Mouse (Mus musculus): Measurements from ENCODE around the gene Sun2. TPM values are rescaled to one million over a fixed set of nuclear protein-coding genes. Genes with fewer than 3 reads are reported as not detected.

Gene Sun2
- polyA plus RNA-seq, 1 experiment from 2014 or later: 8.5 TPM

- WGBS: 39% methylated on average over 21 of the region's 21 CpGs
- Histone ChIP-seq H3K27ac (ENCODE audit: low read depth, low read length) (no peak overlapping the region), H3K4me2 (ENCODE audit: low read depth, low read length) (peak overlapping the region; percentile 16; the same call in 1 of the 2 replicates), H3K4me3 (ENCODE audit: low read depth, low read length) (no peak overlapping the region), H3K9ac (replicated peaks; ENCODE audit: low read depth, low read length) (no peak overlapping the region), H3K4me1 (ENCODE audit: control insufficient read depth, insufficient read depth, low read length) (peaks cover 17% of the 10 kb centered on the region), H3K9me3 (ENCODE audit: control insufficient read depth, low read length) (no peaks in the 10 kb centered on the region), H3K27me3 (ENCODE audit: control insufficient read depth, insufficient read depth, low read length) (no peaks in the 10 kb centered on the region), H3K36me3 (ENCODE audit: control insufficient read depth, insufficient read depth, low read length) (no peaks in the 10 kb centered on the region)
- ATAC-seq (ENCODE audit: low read depth): no peak
Measured at GRCm38 (mm10) chr15:79770629-79771240, 28.4 kb upstream of the Sun2 start.

- H3K9me3 ChIP-seq (ENCODE audit: control insufficient read depth, low read length): no peaks in the 10 kb centered on the region
- WGBS: 63% methylated on average over 6 of the region's 6 CpGs
- H3K4me2 ChIP-seq (ENCODE audit: low read depth, low read length): no peak overlapping the region
- no peak for ATAC-seq (ENCODE audit: low read depth)
- no peaks in the 10 kb centered on the region for H3K27me3 ChIP-seq (ENCODE audit: control insufficient read depth, insufficient read depth, low read length)
- H3K9ac ChIP-seq (replicated peaks; ENCODE audit: low read depth, low read length): no peak overlapping the region
- H3K36me3 ChIP-seq (ENCODE audit: control insufficient read depth, insufficient read depth, low read length): peaks cover 6% of the 10 kb centered on the region; the same call in 1 of the 2 replicates
- H3K4me1 ChIP-seq (ENCODE audit: control insufficient read depth, insufficient read depth, low read length): peaks cover 6% of the 10 kb centered on the region
- H3K27ac ChIP-seq (ENCODE audit: low read depth, low read length): no peak overlapping the region
- no peak overlapping the region for H3K4me3 ChIP-seq (ENCODE audit: low read depth, low read length)
Measured at GRCm38 (mm10) chr15:79768302-79768701, 26.0 kb upstream of the Sun2 start.

GRCm38 (mm10) chr15:79767327-79767961, 25.1 kb upstream of the Sun2 start:
- no peaks in the 10 kb centered on the region for H3K9me3 ChIP-seq (ENCODE audit: control insufficient read depth, low read length)
- peaks cover 5% of the 10 kb centered on the region; the same call in 1 of the 2 replicates for H3K4me1 ChIP-seq (ENCODE audit: control insufficient read depth, insufficient read depth, low read length)
- no peak overlapping the region for H3K9ac ChIP-seq (replicated peaks; ENCODE audit: low read depth, low read length)
- no peak for ATAC-seq (ENCODE audit: low read depth)
- 79% methylated on average over 16 of the region's 16 CpGs for WGBS
- no peak overlapping the region for H3K4me3 ChIP-seq (ENCODE audit: low read depth, low read length)
- no peak overlapping the region for H3K4me2 ChIP-seq (ENCODE audit: low read depth, low read length)
- no peaks in the 10 kb centered on the region for H3K27me3 ChIP-seq (ENCODE audit: control insufficient read depth, insufficient read depth, low read length)
- H3K36me3 ChIP-seq (ENCODE audit: control insufficient read depth, insufficient read depth, low read length): peaks cover 12% of the 10 kb centered on the region; the same call in 1 of the 2 replicates
- H3K27ac ChIP-seq (ENCODE audit: low read depth, low read length): no peak overlapping the region

DNA sequence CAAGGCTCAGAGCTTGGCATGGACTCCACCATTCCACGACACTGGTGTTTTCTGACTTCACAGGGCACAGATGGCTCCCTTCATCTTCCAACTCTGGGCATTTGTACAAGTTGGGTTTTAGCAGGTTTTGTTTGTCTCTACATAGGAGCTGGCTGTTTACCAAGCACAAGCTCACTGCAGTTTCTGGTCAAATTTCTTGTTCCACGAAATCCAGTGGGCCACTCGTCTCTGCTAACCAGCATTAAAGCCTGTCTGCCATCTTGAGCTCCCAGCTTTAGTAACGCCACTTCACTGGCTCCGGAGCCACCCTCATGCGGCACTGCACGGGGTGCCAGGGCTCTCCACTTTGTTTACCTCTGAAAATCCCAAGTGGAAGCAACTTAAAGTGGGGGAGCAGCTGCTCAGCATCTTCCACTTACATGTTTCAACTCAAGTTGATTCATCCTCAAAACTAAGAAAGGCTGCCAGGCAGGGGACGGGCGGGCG, 24.3 kb upstream of the Sun2 start:
- 83% methylated on average over 10 of the region's 10 CpGs for WGBS
- Histone ChIP-seq H3K36me3 (ENCODE audit: control insufficient read depth, insufficient read depth, low read length) (peaks cover 17% of the 10 kb centered on the region; the same call in 1 of the 2 replicates), H3K9me3 (ENCODE audit: control insufficient read depth, low read length) (no peaks in the 10 kb centered on the region), H3K4me3 (ENCODE audit: low read depth, low read length) (no peak overlapping the region), H3K27ac (ENCODE audit: low read depth, low read length) (no peak overlapping the region), H3K4me1 (ENCODE audit: control insufficient read depth, insufficient read depth, low read length) (peaks cover 5% of the 10 kb centered on the region; the same call in 1 of the 2 replicates), H3K4me2 (ENCODE audit: low read depth, low read length) (no peak overlapping the region), H3K27me3 (ENCODE audit: control insufficient read depth, insufficient read depth, low read length) (no peaks in the 10 kb centered on the region), H3K9ac (replicated peaks; ENCODE audit: low read depth, low read length) (no peak overlapping the region)
- ATAC-seq (ENCODE audit: low read depth): no peak

DNA sequence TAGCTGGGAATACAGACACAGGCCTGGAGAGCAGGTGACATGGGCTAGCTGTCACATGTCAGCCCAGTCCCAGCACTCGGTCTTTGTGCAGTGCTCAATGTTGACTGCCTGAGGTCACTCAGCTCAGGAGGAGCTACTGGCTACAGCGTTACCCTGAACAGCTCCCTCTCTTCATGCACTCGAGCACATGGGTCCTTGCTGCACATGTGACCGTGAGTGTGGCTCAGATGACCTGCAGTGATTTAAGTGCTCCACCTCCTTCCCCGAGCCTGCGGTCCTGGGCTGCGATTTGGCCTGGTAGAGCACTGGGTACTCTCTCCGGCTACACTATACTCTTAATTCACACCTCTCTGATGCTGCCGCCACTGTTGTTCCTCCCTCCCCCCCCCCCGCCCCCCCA, 23.8 kb upstream of the Sun2 start:
- WGBS: 62% methylated on average over 10 of the region's 10 CpGs
- Histone ChIP-seq H3K27ac (ENCODE audit: low read depth, low read length) (no peak overlapping the region), H3K27me3 (ENCODE audit: control insufficient read depth, insufficient read depth, low read length) (no peaks in the 10 kb centered on the region), H3K36me3 (ENCODE audit: control insufficient read depth, insufficient read depth, low read length) (peaks cover 17% of the 10 kb centered on the region; the same call in 1 of the 2 replicates), H3K4me1 (ENCODE audit: control insufficient read depth, insufficient read depth, low read length) (peaks cover 5% of the 10 kb centered on the region; the same call in 1 of the 2 replicates), H3K9me3 (ENCODE audit: control insufficient read depth, low read length) (no peaks in the 10 kb centered on the region), H3K4me3 (ENCODE audit: low read depth, low read length) (no peak overlapping the region), H3K9ac (replicated peaks; ENCODE audit: low read depth, low read length) (no peak overlapping the region), H3K4me2 (ENCODE audit: low read depth, low read length) (no peak overlapping the region)
- no peak for ATAC-seq (ENCODE audit: low read depth)

DNA sequence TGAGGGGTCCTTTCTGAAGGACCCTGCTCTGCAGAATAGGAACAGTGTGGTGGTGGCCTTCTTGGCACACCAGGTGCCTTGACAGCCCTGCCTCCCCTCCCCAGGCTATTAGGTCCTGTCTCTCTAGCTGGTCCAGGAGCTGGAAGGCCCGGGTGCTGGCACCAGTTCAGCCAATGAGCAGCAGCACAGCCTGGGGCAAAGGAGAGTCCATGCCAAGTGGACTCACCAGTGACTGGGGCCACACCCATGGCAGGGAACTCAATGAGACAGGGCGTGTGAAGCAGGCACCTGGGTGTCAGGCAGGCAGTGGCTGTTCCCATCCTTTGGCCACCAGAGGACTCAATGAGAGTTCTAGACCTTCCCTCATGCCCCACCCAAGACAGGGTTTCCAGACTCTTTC, 23.0 kb upstream of the Sun2 start:
- 77% methylated on average over 2 of the region's 2 CpGs for WGBS
- H3K36me3 ChIP-seq (ENCODE audit: control insufficient read depth, insufficient read depth, low read length): peaks cover 17% of the 10 kb centered on the region; the same call in 1 of the 2 replicates

GRCm38 (mm10) chr15:79764539-79765267, 22.4 kb upstream of the Sun2 start:
- Histone ChIP-seq H3K36me3 (ENCODE audit: control insufficient read depth, insufficient read depth, low read length) (peaks cover 17% of the 10 kb centered on the region; the same call in 1 of the 2 replicates), H3K27me3 (ENCODE audit: control insufficient read depth, insufficient read depth, low read length) (no peaks in the 10 kb centered on the region), H3K4me3 (ENCODE audit: low read depth, low read length) (no peak overlapping the region), H3K4me1 (ENCODE audit: control insufficient read depth, insufficient read depth, low read length) (no peaks in the 10 kb centered on the region), H3K9me3 (ENCODE audit: control insufficient read depth, low read length) (no peaks in the 10 kb centered on the region), H3K27ac (ENCODE audit: low read depth, low read length) (no peak overlapping the region), H3K9ac (replicated peaks; ENCODE audit: low read depth, low read length) (no peak overlapping the region), H3K4me2 (ENCODE audit: low read depth, low read length) (no peak overlapping the region)
- ATAC-seq (ENCODE audit: low read depth): no peak
- WGBS: 78% methylated on average over 11 of the region's 11 CpGs

More for the DNA sequence above, 23.0 kb upstream of the Sun2 start:
- no peak overlapping the region for H3K9ac ChIP-seq (replicated peaks; ENCODE audit: low read depth, low read length)
- no peak overlapping the region for H3K4me3 ChIP-seq (ENCODE audit: low read depth, low read length)
- H3K27me3 ChIP-seq (ENCODE audit: control insufficient read depth, insufficient read depth, low read length): no peaks in the 10 kb centered on the region
- no peak overlapping the region for H3K27ac ChIP-seq (ENCODE audit: low read depth, low read length)
- H3K9me3 ChIP-seq (ENCODE audit: control insufficient read depth, low read length): no peaks in the 10 kb centered on the region
- ATAC-seq (ENCODE audit: low read depth): no peak
- no peaks in the 10 kb centered on the region for H3K4me1 ChIP-seq (ENCODE audit: control insufficient read depth, insufficient read depth, low read length)
- H3K4me2 ChIP-seq (ENCODE audit: low read depth, low read length): no peak overlapping the region

DNA sequence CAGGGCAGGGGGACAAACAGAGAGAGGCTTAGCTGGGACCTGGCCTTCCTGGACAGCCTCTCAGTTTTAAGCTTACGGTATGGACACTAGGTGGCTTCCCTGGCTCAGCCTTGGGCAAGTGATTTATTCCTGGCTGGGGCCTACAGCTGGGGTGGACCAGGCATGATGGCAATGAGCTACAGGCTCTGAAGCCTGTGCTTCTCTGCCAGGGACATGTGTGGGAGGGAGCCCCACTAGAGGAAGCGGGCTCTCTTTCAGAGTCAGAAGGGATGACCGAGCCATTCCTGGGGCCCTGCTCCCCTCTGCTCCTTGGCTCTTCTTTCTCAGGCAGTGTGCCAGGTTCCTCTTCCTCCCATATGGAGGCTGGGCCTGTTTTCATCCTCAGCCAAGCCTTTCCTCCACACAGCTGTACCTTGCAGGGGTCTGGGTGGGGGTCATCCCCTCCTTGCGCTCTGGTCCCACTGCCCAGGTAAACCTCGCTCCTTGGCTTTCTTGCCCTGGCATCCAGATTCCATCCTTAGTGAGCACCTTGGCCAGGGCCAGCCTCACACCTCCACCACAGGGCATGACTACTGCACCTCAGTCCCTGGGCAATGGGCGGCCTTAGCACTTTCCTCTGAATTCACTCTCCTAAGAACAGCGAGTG, 21.4 kb upstream of the Sun2 start:
- H3K27ac ChIP-seq (ENCODE audit: low read depth, low read length): no peak overlapping the region
- H3K4me3 ChIP-seq (ENCODE audit: low read depth, low read length): no peak overlapping the region
- no peaks in the 10 kb centered on the region for H3K4me1 ChIP-seq (ENCODE audit: control insufficient read depth, insufficient read depth, low read length)
- H3K9me3 ChIP-seq (ENCODE audit: control insufficient read depth, low read length): no peaks in the 10 kb centered on the region
- ATAC-seq (ENCODE audit: low read depth): no peak
- H3K4me2 ChIP-seq (ENCODE audit: low read depth, low read length): no peak overlapping the region
- H3K9ac ChIP-seq (replicated peaks; ENCODE audit: low read depth, low read length): no peak overlapping the region
- 88% methylated on average over 7 of the region's 7 CpGs for WGBS
- peaks cover 17% of the 10 kb centered on the region; the same call in 1 of the 2 replicates for H3K36me3 ChIP-seq (ENCODE audit: control insufficient read depth, insufficient read depth, low read length)
- H3K27me3 ChIP-seq (ENCODE audit: control insufficient read depth, insufficient read depth, low read length): no peaks in the 10 kb centered on the region

Measured in neural tube, embryonic 14.5 days (tissue).